Mouse (Mus musculus) brain, adult 2 months (tissue): ENCODE measurements around the gene Adam11.

Experiments
- DNase-seq: peaks from one replicate; pipeline ENCODE4 v3.0.0; 2011; ENCODE audit warnings: low read depth, low spot score

Adam11 gene

GRCm38 (mm10) chr11:102778597-102778996, 17.4 kb downstream of the Adam11 start:
- no peak for DNase-seq

GRCm38 (mm10) chr11:102779081-102779638, 17.9 kb downstream of the Adam11 start:
- no peak for DNase-seq

- no peak for DNase-seq
Measured at GRCm38 (mm10) chr11:102779824-102780223, 18.6 kb downstream of the Adam11 start.

- no peak for DNase-seq
Measured at GRCm38 (mm10) chr11:102780271-102780985, 19.2 kb downstream of the Adam11 start.

GRCm38 (mm10) chr11:102780986-102781351, 19.7 kb downstream of the Adam11 start:
- DNase-seq, result no peak

GRCm38 (mm10) chr11:102781523-102781922, 20.3 kb downstream of the Adam11 start:
- no peak for DNase-seq

GRCm38 (mm10) chr11:102783443-102783842, 22.2 kb downstream of the Adam11 start:
- no peak for DNase-seq

- no peak for DNase-seq
Measured at GRCm38 (mm10) chr11:102787688-102788177, 26.5 kb downstream of the Adam11 start.

GRCm38 (mm10) chr11:102791682-102792445, 30.6 kb downstream of the Adam11 start:
- no peak for DNase-seq

- no peak for DNase-seq
Measured at GRCm38 (mm10) chr11:102794157-102794556, 32.9 kb downstream of the Adam11 start.

- no peak for DNase-seq
Measured at GRCm38 (mm10) chr11:102803453-102803852, 42.2 kb downstream of the Adam11 start.

GRCm38 (mm10) chr11:102808246-102808645, 47.0 kb downstream of the Adam11 start:
- no peak for DNase-seq

- peak; percentile 52 for DNase-seq
Measured at GRCm38 (mm10) chr11:102810721-102811485, 49.7 kb downstream of the Adam11 start.

- no peak for DNase-seq
Measured at GRCm38 (mm10) chr11:102814881-102815280, 53.6 kb downstream of the Adam11 start.

- no peak for DNase-seq
Measured at GRCm38 (mm10) chr11:102818121-102819020, 57.1 kb downstream of the Adam11 start.

- peak; percentile 39 for DNase-seq
Measured at GRCm38 (mm10) chr11:102819021-102819782, 58.0 kb downstream of the Adam11 start, which contains the start of gene Gjc1. Gene Gjc1, minus strand, starts transcription at chr11:102819700.

GRCm38 (mm10) chr11:102819783-102820385, 58.6 kb downstream of the Adam11 start:
- peak; percentile 23 for DNase-seq

- DNase-seq, result no peak
Measured at GRCm38 (mm10) chr11:102820432-102820831, 59.2 kb downstream of the Adam11 start.

GRCm38 (mm10) chr11:102821231-102821630, 60.0 kb downstream of the Adam11 start:
- no peak for DNase-seq
